Comparison of ENCODE assay signal across 9 mouse cellular contexts in the genomic region with DNA sequence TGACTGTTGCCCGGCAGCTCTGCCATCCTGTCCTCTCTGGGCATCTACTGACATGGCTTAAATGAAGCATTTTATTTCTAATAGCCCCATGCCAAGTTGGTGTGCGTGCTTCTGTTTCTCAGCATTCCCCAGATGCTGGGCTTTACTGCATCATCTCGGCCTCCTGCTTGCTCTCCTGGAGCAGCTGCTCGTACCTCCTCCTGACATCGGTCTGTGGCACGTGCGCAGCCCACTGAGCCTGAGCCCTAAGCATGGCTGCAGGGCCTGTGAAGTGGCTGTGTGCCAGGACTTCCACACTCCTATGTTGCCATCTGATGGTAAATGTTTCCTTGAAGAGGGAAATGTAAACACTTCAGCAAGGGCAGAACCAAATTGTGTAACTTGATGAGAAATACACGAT. TPM values are rescaled to one million over a fixed set of nuclear protein-coding genes. Genes with fewer than 3 reads are reported as not detected.
DNase-seq lines count a peak whose midpoint lies in the region; ATAC-seq and TF ChIP-seq lines count a peak whose summit lies in the region.
"Had no signal": no experiment of that assay in that cellular context is flagged by ENCODE, and none has a peak within 500 bp of the region (broad histone marks: within the 10 kb centered on the region; RNA-seq: fewer than 3 reads in every experiment).

No protein-coding gene starts in this region.

- peak; percentile 53; the same call in 1 of the 2 replicates for ATAC-seq in intestine, embryonic 16.5 days
- no peak for ATAC-seq in intestine, embryonic 15.5 days
- ATAC-seq in lung, postnatal 0 days = peak; percentile 88
- no peak for ATAC-seq in liver, embryonic 11.5 days (replicated peaks; ENCODE audit: low FRiP score)

- no peak overlapping the region for H3K4me2 ChIP-seq in intestine, embryonic 16.5 days (ENCODE audit: low read depth, low read length)
- H3K4me2 ChIP-seq in intestine, embryonic 15.5 days (replicated peaks) = no peak overlapping the region
- no peak overlapping the region for H3K4me2 ChIP-seq in lung, postnatal 0 days (replicated peaks; ENCODE audit: low read depth, low read length)
- H3K4me2 ChIP-seq in liver, embryonic 11.5 days = no peak overlapping the region
- H3K4me2 ChIP-seq: heart, embryonic 11.5 days; liver, embryonic 13.5 days had no signal

- WGBS in intestine, embryonic 16.5 days = 67% methylated on average over 8 of the region's 8 CpGs
- 62% methylated on average over 8 of the region's 8 CpGs for WGBS in intestine, embryonic 15.5 days
- WGBS in lung, postnatal 0 days = 34% methylated on average over 8 of the region's 8 CpGs
- 92% methylated on average over 8 of the region's 8 CpGs for WGBS in liver, embryonic 11.5 days

- H3K9me3 ChIP-seq in intestine, embryonic 16.5 days (ENCODE audit: control insufficient read depth, low read length) = no peaks in the 10 kb centered on the region
- H3K9me3 ChIP-seq in intestine, embryonic 15.5 days = no peaks in the 10 kb centered on the region
- H3K9me3 ChIP-seq in lung, postnatal 0 days (ENCODE audit: low read length) = no peaks in the 10 kb centered on the region
- H3K9me3 ChIP-seq in liver, embryonic 11.5 days (ENCODE audit: control insufficient read depth, low read length) = no peaks in the 10 kb centered on the region
- H3K9me3 ChIP-seq: liver, embryonic 13.5 days had no signal

- no peak overlapping the region for H3K27ac ChIP-seq in intestine, embryonic 16.5 days (ENCODE audit: low read length)
- no peak overlapping the region for H3K27ac ChIP-seq in intestine, embryonic 15.5 days
- no peak overlapping the region for H3K27ac ChIP-seq in lung, postnatal 0 days (ENCODE audit: low read length)
- H3K27ac ChIP-seq in liver, embryonic 11.5 days (ENCODE audit: low read depth, low read length) = no peak overlapping the region
- H3K27ac ChIP-seq: liver, embryonic 13.5 days had no signal

- H3K4me3 ChIP-seq in intestine, embryonic 16.5 days (ENCODE audit: low read length) = no peak overlapping the region
- no peak overlapping the region for H3K4me3 ChIP-seq in intestine, embryonic 15.5 days (replicated peaks)
- no peak overlapping the region for H3K4me3 ChIP-seq in lung, postnatal 0 days (ENCODE audit: low read depth, low read length)
- H3K4me3 ChIP-seq in liver, embryonic 11.5 days (ENCODE audit: low read depth, low read length) = no peak overlapping the region
- H3K4me3 ChIP-seq: liver, embryonic 13.5 days had no signal

- peaks cover 7% of the 10 kb centered on the region for H3K4me1 ChIP-seq in intestine, embryonic 16.5 days (ENCODE audit: control insufficient read depth, insufficient read depth, low read length)
- 0 out of 2 replicates have a peak, but pooled peaks cover 4% of the 10 kb centered on the region for H3K4me1 ChIP-seq in intestine, embryonic 15.5 days (replicated peaks)
- H3K4me1 ChIP-seq in lung, postnatal 0 days (ENCODE audit: insufficient read depth, low read depth, low read length) = no peaks in the 10 kb centered on the region; the same call in 1 of the 2 replicates
- no peaks in the 10 kb centered on the region for H3K4me1 ChIP-seq in liver, embryonic 11.5 days (replicated peaks; ENCODE audit: control insufficient read depth, insufficient read depth, low read length)
- H3K4me1 ChIP-seq: liver, embryonic 13.5 days had no signal

- TF ChIP-seq EP300 in lung, postnatal 0 days (IDR thresholded peaks at IDR 0.05) = 0 out of 2 replicates have a peak, but pooled peaks have one; percentile 53

- no peaks in the 10 kb centered on the region; the same call in 1 of the 2 replicates for H3K36me3 ChIP-seq in intestine, embryonic 16.5 days (ENCODE audit: control insufficient read depth, insufficient read depth, low read length)
- no peaks in the 10 kb centered on the region for H3K36me3 ChIP-seq in intestine, embryonic 15.5 days
- H3K36me3 ChIP-seq in lung, postnatal 0 days (ENCODE audit: insufficient read depth, low read length) = no peaks in the 10 kb centered on the region
- peaks cover 5% of the 10 kb centered on the region; the same call in 1 of the 2 replicates for H3K36me3 ChIP-seq in liver, embryonic 11.5 days (ENCODE audit: control insufficient read depth, insufficient read depth, low read length)

- no peaks in the 10 kb centered on the region for H3K27me3 ChIP-seq in intestine, embryonic 16.5 days (replicated peaks; ENCODE audit: control insufficient read depth, insufficient read depth, low read length)
- H3K27me3 ChIP-seq in intestine, embryonic 15.5 days (replicated peaks) = no peaks in the 10 kb centered on the region
- H3K27me3 ChIP-seq in lung, postnatal 0 days (replicated peaks; ENCODE audit: insufficient read depth, low read length) = no peaks in the 10 kb centered on the region
- H3K27me3 ChIP-seq in liver, embryonic 11.5 days (replicated peaks; ENCODE audit: control insufficient read depth, insufficient read depth, low read length) = no peaks in the 10 kb centered on the region
- H3K27me3 ChIP-seq: liver, embryonic 13.5 days had no signal

- peak; percentile 59 for DNase-seq in brain, adult 2 months (ENCODE audit: low read depth, low spot score)
- DNase-seq in cerebellum, adult 9-10 months = peak; percentile 70
- peak; percentile 78 for DNase-seq in lung, postnatal 0 days (ENCODE audit: low spot score)
- DNase-seq in ovary, postnatal 14 days (ENCODE audit: low spot score) = no peak
- no peak for DNase-seq in liver, embryonic 11.5 days (ENCODE audit: low spot score)
- DNase-seq: liver, embryonic 13.5 days had no signal

- no peak overlapping the region for H3K9ac ChIP-seq in intestine, embryonic 16.5 days (ENCODE audit: low read depth, low read length)
- no peak overlapping the region for H3K9ac ChIP-seq in intestine, embryonic 15.5 days
- no peak overlapping the region for H3K9ac ChIP-seq in lung, postnatal 0 days (replicated peaks; ENCODE audit: low read depth)
- H3K9ac ChIP-seq in liver, embryonic 11.5 days (ENCODE audit: low read depth, low read length) = no peak overlapping the region
- H3K9ac ChIP-seq: liver, embryonic 13.5 days had no signal

- TF ChIP-seq CTCF in lung, postnatal 0 days (IDR thresholded peaks at IDR 0.05) = no peak

RNA-seq across cellular contexts. Expression of a gene that starts 30.8 kb away (rescaled TPM):
- 17.3 and 19.1 TPM in 2 replicates for polyA plus RNA-seq in intestine, embryonic 16.5 days (2015; fragmentation: Nextera tagmentation; extraction: Ambion mirVana)
- polyA plus RNA-seq in intestine, embryonic 15.5 days (2015; fragmentation: Nextera tagmentation; extraction: Ambion mirVana) = 17.4 and 19.6 TPM in 2 replicates
- polyA plus RNA-seq in lung, postnatal 0 days (2015; fragmentation: Nextera tagmentation; extraction: Ambion mirVana) = 14.8 and 18.0 TPM in 2 replicates
- 14.0 and 17.7 TPM in 2 replicates for polyA plus RNA-seq in liver, embryonic 11.5 days (2014; fragmentation: Nextera tagmentation; extraction: Ambion mirVana)

RNA-seq across cellular contexts. Expression of a gene that starts 31.0 kb away (rescaled TPM):
- polyA plus RNA-seq in intestine, embryonic 16.5 days (2015; fragmentation: Nextera tagmentation; extraction: Ambion mirVana) = 0.76 and 1.1 TPM in 2 replicates
- polyA plus RNA-seq in intestine, embryonic 15.5 days (2015; fragmentation: Nextera tagmentation; extraction: Ambion mirVana) = 0.88 and 0.90 TPM in 2 replicates
- polyA plus RNA-seq in lung, postnatal 0 days (2015; fragmentation: Nextera tagmentation; extraction: Ambion mirVana) = 0.68 and 1.6 TPM in 2 replicates
- 0.13 and 0.32 TPM in 2 replicates for polyA plus RNA-seq in liver, embryonic 11.5 days (2014; fragmentation: Nextera tagmentation; extraction: Ambion mirVana)

Comparison
In these comparisons a context has a peak if more than half of its experiments do, and no peak if none do; other contexts are left out.
1. ATAC-seq: peak in intestine, embryonic 16.5 days (single experiment) and lung, postnatal 0 days (single experiment); none in intestine, embryonic 15.5 days (single experiment) and liver, embryonic 11.5 days (single experiment).
2. DNase-seq: peak in brain, adult 2 months (single experiment), cerebellum, adult 9-10 months (single experiment) and lung, postnatal 0 days (single experiment); none in ovary, postnatal 14 days (single experiment) and liver, embryonic 11.5 days (single experiment).